Mouse (Mus musculus) cerebellum, adult 9-11 months (tissue): ENCODE data around the gene Gm20388.

Experiments used
- DNase-seq: peaks from one replicate; pipeline ENCODE4 v3.0.0; 2022

The Gm20388 gene

DNA sequence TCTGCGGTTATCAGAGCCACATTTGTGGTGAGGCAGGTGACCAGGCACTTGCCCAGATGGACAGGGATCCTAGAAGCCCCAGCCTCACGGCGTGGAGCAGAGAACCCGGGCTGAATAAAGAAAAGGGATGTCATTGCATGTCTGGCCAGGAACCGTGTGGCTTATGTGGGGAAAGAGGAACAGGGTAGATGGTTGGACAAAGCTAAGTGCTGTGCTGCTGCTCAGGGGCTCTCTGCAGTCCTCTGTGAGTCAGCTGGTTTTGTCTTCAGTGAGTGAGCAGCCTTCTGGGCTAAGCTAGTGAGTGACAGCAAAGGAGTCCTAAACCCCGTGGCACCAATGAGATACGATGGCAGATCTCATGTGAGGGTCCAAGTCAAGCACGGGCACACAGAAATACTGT lies 220.5 kb downstream of the Gm20388 start:
- DNase-seq, result no peak

GRCm38 (mm10) chr8:120133169-120133568 lies 222.5 kb downstream of the Gm20388 start:
- DNase-seq, result peak; percentile 97

DNA sequence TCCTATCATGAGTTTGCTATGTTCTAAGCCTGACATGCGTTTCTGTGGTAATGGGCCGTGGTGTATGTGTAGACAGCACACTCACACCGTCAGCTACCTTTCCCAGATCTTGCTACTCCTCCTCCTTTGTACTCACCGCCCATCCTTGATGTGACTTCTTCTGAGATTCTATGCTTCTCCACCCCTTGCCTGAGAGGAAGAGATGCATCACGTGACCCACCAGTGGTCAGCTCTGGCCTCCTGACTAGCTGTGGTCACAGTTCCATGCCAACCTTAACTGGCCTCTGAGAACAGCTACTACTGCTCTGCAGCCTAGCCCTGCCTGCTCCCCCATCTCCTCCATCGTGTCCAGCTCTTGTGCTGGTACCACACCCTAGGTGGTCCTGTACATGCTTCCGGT lies 225.0 kb downstream of the Gm20388 start:
- DNase-seq, result peak; percentile 45

DNA sequence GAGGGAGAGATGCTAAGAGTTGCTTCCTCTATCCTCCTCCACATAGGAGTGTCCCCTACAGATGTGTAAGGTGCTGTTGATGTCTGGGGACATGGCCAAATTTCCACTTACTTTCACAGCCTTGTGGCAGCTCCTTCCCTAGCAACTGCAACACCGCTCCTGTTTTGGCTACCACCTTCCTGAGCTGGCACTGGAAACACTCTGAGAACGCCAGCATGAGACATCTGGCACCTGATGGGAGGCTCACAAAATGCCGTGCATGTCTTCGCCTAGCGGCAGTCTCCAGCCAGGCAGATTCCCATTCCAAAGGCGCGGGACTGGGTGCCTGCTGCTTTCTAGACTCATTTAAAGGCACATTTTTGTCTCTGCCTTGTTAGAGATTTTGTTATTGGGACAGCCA lies 226.0 kb downstream of the Gm20388 start:
- DNase-seq, result peak; percentile 77

DNA sequence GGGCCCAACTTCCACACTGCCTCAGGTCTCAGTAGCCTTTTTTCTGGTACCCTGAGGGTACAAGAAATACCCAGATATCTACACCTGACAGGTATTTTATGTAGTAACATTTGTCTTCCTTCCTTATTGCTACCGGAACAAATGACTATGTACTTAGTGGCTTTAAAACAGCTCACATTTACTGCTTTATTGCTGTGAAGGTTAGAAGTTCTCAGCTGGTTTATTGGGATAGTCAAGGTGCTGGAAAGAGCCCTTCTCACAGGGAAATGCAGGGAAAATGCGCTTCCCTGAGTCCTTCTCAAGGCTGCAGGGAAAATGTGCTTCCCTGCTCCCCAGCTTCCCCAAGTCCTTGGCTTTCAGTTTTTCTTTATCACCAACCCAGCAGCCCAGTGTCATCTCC lies 228.3 kb downstream of the Gm20388 start:
- no peak for DNase-seq

GRCm38 (mm10) chr8:120140769-120141168 lies 230.1 kb downstream of the Gm20388 start:
- DNase-seq, result no peak

GRCm38 (mm10) chr8:120143911-120144651 lies 233.4 kb downstream of the Gm20388 start:
- DNase-seq, result peak; percentile 73

DNA sequence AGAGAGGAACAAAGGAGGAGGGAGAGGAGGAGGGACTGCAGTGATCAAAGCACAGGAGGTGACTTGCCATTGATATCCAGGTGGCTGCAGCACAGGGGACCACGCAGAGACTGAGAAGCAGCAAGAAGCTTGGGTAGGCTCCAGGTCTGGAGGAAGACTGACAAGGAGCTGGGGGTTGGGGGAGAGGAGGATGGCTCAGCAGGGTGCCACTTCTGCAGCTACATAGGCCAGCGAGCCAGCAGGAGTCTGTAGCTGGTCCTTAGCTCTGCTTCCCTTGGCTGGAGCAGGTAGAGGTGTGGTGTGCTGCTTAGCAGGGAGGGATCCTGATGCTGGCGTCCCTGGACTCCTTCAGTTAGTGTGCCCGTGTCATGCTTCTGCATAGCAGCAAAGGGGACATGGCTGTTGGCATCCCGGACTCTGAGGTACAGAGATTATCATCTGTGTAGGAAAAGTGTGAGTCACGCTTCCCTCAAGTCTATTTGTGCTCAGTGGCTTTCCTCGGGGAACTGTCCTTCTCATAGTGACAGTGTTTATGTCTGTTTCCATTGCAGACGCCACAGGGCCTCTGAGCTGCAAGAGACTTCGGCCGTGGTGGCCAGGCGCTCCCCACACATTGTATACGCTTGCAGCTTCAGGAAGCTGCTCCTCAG lies 234.1 kb downstream of the Gm20388 start:
- DNase-seq, result peak; percentile 83

GRCm38 (mm10) chr8:120146051-120146450 lies 235.4 kb downstream of the Gm20388 start:
- DNase-seq, result no peak

- DNase-seq, result no peak
These were observed 239.4 kb downstream of the Gm20388 start for GRCm38 (mm10) chr8:120150028-120150427.

DNA sequence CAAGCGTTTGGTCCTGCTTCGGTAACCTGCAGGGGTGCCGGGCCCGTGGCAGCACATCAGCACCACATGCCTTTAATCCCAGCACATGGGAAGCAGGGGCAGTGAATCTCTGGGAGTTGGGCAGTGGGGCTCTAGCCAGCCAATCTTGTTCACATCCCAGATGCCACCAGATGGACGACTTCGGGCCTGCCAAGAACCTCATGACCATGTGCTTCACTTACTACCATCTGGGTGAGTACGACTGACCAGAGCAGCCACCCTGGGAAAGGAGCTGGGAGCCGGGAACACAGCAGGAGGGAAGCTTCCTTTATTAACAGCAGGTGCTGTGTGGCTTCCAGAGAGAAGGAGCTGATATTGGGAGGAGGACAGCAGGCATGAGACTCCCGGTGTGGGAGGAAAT lies 240.5 kb downstream of the Gm20388 start:
- no peak for DNase-seq

DNA sequence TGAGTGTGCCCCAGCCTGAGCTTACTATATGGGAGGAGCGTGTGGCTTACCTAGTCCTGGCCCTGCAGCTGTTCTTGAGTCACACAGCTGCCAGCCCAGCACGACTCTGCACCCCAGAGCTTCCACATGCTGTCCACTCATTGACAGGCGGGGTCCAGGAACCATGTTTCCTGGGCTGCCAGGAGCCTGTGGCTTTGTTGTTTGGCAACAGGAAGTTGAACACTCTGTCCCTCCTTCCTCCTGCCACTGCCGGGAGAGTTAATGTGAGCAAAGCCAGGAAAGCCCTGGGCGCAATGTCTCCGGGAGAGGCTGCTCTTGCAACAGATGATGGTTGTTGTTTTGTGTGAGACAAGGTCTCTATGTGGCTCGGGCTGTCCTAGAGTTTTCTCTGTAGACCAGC lies 242.0 kb downstream of the Gm20388 start:
- DNase-seq, result peak; percentile 61

DNA sequence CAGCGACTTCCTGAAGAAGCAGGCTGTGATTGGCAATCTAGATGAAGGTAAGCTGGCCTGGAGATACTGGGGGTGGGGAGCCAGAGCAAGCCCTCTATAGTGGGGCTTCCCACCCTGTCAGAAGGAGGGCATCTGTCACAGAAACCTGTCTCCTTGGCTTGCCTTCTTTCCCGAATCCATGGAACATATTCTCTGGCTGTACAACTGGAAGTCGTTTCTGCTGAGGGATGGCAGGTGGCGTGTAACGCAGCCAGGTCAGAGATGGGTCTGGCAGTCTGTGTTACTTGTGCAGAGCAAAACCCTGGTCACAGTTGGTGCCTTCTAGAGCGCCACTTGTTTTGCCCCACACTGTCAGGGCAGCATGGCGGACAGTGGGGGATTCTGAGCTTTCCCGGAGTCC lies 249.7 kb downstream of the Gm20388 start:
- peak; percentile 90 for DNase-seq

DNA sequence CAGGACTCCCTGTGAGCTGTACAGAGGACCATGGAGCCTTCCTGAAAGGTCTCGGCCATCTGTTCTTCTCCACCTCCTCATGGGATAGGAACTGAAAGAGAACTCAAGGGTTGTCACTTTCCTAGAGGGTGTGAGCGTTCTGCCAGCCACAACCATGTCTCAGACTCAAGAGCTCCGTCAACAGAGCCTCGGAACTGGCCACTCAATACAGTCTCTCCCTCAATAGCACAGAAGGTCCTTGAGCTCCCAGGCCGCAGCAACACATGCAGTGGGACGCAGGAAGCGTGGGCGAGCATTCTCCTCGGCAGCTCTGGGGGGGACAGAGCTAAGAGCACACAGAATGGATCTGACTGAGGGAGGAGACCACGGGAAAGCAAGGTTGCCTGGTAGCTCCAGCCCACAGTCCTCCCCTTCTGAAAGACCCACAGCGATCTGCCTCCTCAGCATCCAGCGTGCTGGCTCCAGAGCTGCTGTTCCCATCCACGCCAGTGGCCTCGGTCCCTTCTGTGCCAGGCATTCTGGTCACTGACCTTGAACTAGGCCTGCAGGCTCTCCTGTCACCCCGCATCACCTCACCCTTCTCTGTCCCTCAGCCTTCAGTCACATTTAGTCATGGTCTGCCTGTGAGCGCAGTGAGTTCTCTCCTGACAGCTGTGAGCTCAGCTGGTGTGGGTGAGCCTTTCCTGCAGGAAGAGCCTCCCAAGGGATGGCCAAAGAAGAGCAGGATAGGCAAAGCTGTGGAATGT lies 251.2 kb downstream of the Gm20388 start:
- DNase-seq, result no peak

GRCm38 (mm10) chr8:120162404-120162752 lies 251.7 kb downstream of the Gm20388 start:
- no peak for DNase-seq

GRCm38 (mm10) chr8:120163376-120163775 lies 252.7 kb downstream of the Gm20388 start:
- DNase-seq, result no peak

- no peak for DNase-seq
These were observed 253.4 kb downstream of the Gm20388 start for GRCm38 (mm10) chr8:120164026-120164425.

- peak; percentile 79 for DNase-seq
These were observed 256.5 kb downstream of the Gm20388 start for GRCm38 (mm10) chr8:120167136-120167535.

DNA sequence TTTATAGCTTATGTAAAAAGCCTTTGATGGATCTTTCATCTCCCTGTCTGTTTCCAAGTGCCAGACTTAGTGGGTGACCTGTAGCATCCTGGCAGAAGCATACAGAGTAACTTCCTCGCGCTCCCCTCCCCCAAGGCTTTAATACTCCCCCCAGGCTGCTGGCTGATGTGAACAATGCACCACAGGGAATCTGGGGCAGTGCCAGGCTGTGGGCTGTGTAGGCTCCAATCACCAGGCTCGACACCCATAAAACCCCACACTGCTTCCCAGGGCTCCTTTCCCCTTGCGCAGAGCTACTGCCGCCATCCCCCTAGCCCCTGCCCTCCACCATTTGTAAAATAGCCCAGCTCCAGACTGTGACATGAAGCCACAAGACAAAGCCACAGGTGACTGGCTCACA lies 257.2 kb downstream of the Gm20388 start:
- no peak for DNase-seq

DNA sequence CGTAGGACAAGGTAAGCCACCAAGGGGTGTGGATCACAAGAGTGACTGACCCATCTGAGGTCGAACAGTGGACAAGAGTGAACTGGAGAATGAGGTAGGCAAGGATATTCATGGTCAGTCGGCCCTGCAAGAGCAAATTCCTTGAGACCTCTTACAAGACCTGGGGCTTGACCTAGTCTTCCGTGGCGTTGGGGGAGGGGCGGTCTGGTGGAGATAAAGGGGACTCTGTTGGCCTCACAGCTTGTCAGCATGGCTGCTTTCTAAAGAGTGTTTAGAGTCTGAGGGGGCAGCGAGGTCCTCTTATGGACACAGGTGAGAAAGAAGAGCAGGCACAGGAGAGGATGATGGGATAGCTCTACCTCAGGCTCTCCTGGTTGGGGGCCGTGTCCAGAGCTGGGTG lies 258.5 kb downstream of the Gm20388 start:
- DNase-seq, result no peak

DNA sequence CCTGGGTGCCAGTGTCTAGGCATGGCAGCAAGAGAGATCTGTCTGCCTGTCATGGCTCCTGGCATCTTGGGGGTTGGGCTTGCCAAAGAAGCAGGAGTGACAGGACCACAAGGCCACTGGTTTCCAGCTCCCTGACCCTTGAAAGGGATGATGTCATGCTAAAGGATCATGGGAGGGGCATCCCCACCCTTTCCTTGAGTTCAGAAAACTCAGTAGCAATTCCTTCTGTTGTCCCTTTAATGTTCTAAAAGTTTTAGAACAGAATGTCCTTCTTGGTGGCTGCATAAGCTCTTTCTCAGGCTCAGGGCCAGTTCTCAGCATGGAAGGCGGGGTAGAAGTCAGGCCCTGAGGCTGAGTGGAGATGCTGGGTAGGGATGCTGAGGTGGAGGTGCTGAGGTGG lies 262.6 kb downstream of the Gm20388 start:
- DNase-seq, result no peak

- DNase-seq, result no peak
These were observed 264.0 kb downstream of the Gm20388 start for GRCm38 (mm10) chr8:120174606-120175005.

DNA sequence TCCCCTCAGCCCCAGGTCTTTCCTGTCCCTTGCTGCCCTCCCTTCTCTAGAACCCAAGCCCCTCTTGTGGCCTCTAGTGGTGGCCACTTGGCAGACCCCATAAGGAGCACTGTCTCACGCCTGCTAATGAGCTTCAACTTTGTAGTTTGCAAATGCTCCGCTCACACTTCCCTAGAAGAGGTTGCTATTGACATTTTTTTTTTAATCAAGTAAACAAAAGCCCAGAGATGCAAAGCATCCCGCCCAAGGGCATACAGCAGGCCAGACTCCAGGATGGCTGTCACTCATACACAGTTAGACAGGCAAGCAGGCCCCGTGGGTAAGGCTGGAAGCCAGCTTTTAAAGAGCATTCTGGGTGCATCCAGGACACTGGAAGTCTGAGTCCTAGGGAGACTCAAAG lies 266.0 kb downstream of the Gm20388 start:
- no peak for DNase-seq
